Mouse (Mus musculus) activated CD4-positive, CD25-positive, alpha-beta regulatory T cell, adult 4 months (primary cell): ENCODE measurements around the gene Gm47969. TPM values are rescaled to one million over a fixed set of nuclear protein-coding genes. Genes with fewer than 3 reads are reported as not detected.

Source experiments
- ATAC-seq: one replicate; pipeline ENCODE4 v1.8.0; 2017
- polyA plus RNA-seq, 2 experiments: library from polyadenylated mRNA; unstranded; fragments of 100-300 nt; shearing (Covaris generic); gene quantifications; one replicate each; pipeline ENCODE4 v1.2.1; 2017

Gene Gm47969
- polyA plus RNA-seq, 2 experiments from 2014 or later = not detected

GRCm38 (mm10) chr1:83076190-83076917 is 31.6 kb downstream of the Gm47969 start:
- peak; percentile 66 for ATAC-seq

- peak; percentile 47 for ATAC-seq
Observed at GRCm38 (mm10) chr1:83077016-83077415, 32.3 kb downstream of the Gm47969 start.

- no peak for ATAC-seq
Observed at GRCm38 (mm10) chr1:83084790-83085189, 40.1 kb downstream of the Gm47969 start.

GRCm38 (mm10) chr1:83091268-83091667 is 46.5 kb downstream of the Gm47969 start:
- ATAC-seq = no peak

Other genes with a start within 250 kb of the Gm47969 start
- gene Agfg1, start 205.4 kb upstream of the Gm47969 start, polyA plus RNA-seq = 10 to 100 TPM; 37.1 to 42.3 TPM
- gene A030005L19Rik, start 131.6 kb upstream of the Gm47969 start, polyA plus RNA-seq = 1 to 10 TPM; 1.6 to 2.5 TPM
- gene A030014E15Rik, start 120.0 kb upstream of the Gm47969 start, polyA plus RNA-seq = not detected
- not detected for gene Gm6217, start 113.5 kb upstream of the Gm47969 start, polyA plus RNA-seq
- gene A030003K21Rik, start 101.5 kb upstream of the Gm47969 start, polyA plus RNA-seq = not detected
- gene Gm7544, start 88.9 kb upstream of the Gm47969 start, polyA plus RNA-seq = not detected
- gene Gm47955, start 84.6 kb upstream of the Gm47969 start, polyA plus RNA-seq = not detected
- gene Gm47959, start 44.4 kb upstream of the Gm47969 start, polyA plus RNA-seq = not detected
- gene Slc19a3, start 6.5 kb upstream of the Gm47969 start, polyA plus RNA-seq = not detected
- gene Krtap28-10, start 2.5 kb upstream of the Gm47969 start, polyA plus RNA-seq = not detected
- not detected for gene A030005K14Rik, start 14.4 kb downstream of the Gm47969 start, polyA plus RNA-seq
- gene Krtap28-13, start 16.0 kb downstream of the Gm47969 start, polyA plus RNA-seq = not detected
- gene Ccl20, start 71.8 kb downstream of the Gm47969 start, polyA plus RNA-seq = 10 to 100 TPM in 1 of 2 experiments, 1 to 10 TPM in 1; 3.1 to 12.0 TPM
- under 1 TPM in 1 of 2 experiments, not detected in 1; 0.33 TPM for gene Daw1, start 114.8 kb downstream of the Gm47969 start, polyA plus RNA-seq